Mouse (Mus musculus) adrenal gland, postnatal 36 days (tissue): ENCODE data around the gene Acrbp. TPM values are rescaled to one million over a fixed set of nuclear protein-coding genes. Genes with fewer than 3 reads are reported as not detected.

ENCODE experiments used
- DNase-seq, 2 experiments: peaks; one replicate each; pipeline ENCODE4 v3.0.0; 2021; ENCODE audit warnings: mixed read lengths in 1 of 2
- total RNA-seq, 2 experiments: library from RNA; stranded (reverse); gene quantifications; 2 replicates each; pipeline ENCODE4 v1.2.3; 2021

Gene Acrbp
- total RNA-seq, 2 experiments from 2014 or later = 6.9 to 7.1 TPM

DNA sequence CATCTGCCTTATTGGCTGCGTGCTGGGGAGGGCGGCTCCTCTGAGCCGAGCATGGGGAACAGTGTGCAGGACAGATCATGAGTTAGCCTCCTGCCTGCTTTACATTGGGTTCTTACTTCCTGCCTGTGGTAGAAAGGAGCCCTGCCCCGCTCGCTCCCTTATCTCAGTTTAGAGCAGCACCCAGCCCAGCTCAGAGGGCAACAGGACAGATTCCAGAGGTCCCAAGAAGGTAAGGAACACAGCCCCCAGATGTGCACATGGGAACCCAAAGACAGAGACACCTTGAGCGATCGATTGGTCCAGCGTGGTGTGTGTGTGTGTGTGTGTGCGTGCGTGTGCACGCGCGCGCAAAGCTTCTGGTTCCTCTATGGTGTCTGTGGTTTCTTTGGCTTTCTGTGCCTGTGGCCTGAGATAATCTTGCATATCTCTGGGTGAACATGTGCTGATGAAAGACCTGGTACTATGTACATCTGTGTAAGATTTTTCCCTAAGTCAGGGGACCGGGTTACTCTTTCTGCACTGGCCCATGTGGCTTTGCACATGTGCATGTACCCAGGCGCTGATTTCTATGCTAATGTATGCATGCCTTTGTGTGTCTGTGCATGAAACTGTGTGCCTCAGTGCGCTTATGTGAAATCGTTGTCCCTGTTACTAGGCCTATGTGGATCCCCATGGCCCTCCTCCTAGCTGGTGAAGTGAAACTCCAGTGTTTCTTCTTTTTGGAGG, 21.8 kb downstream of the Acrbp start:
- DNase-seq = no peak

DNA sequence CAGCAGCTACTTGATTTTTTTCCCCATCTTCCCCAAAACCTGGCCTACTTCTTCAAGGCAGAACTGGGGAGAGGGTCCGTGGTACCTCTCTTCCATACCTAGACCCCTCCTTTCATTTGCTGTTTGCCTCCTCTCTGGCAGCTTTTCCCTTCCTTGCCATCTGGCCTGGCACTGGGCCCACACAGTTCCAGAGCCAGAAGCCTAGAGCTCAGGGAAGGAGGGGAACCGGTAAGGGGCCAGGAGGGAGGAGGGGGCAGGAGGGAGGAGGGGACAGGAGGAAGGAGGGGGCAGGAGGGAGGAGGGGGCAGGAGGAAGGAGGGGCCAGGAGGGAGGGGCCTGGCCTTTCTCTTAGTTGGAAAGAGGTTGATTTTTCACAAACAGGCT, 22.4 kb downstream of the Acrbp start:
- peak; percentile 37 to 67 for DNase-seq

- no peak for DNase-seq
These were observed 24.3 kb downstream of the Acrbp start for GRCm38 (mm10) chr6:125073825-125074224.

DNA sequence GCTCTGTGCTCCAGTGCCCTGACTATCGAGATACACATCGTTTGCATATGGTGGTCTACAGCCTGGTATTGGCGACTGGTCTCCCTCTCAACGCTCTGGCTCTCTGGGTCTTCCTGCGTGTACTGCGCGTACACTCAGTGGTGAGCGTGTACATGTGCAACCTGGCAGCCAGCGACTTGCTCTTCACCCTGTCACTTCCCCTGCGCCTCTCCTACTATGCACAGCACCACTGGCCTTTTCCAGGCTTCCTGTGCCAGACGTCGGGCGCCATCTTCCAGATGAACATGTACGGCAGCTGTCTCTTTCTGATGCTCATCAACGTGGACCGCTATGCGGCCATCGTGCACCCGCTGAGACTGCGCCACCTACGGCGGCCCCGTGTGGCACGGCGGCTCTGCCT, 31.9 kb downstream of the Acrbp start:
- no peak for DNase-seq

- DNase-seq = peak; percentile 92 to 94
These were observed 32.5 kb downstream of the Acrbp start for GRCm38 (mm10) chr6:125081797-125082560.

GRCm38 (mm10) chr6:125082801-125083386, 33.4 kb downstream of the Acrbp start:
- no peak for DNase-seq

DNA sequence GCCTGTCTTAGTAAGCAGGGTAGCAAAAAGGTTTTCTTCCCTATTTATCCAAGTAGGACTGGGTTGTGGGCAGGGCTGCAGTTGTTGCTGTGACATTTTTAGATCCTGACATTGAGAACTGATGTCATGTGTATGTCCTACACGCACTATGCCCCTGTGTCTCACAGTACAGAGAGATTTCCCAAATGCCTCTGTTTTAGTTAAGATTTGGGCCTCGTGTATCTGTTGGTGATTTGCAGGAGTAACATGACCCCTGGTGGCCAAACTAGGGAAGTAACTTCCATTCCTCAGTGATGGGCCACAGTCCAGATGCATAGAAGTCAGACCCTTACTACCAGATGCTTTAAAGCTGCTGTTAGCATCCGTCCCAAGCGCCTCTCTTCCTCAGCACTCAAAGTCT, 34.9 kb downstream of the Acrbp start:
- DNase-seq = peak; percentile 48 to 72

DNA sequence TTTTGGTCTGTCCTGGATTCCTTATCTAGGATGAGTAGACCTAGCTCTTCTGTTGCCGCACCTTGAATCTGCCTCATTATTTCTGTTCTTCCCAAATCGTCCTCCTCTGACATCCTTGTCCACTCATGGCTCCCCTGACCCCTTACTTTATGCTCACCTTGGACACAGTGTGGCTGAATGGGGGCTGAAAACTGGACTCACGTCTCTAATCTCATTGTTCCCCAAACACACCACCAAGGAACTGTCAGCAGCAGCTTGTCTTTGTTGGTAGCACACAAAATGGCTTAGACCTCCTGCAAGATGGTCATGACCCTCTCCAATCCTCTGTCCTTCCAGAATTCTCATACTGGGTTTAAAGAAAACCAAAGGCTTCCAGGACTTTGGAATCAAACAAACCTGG, 38.4 kb downstream of the Acrbp start:
- no peak for DNase-seq

GRCm38 (mm10) chr6:125088561-125089321, 39.3 kb downstream of the Acrbp start:
- DNase-seq = peak; percentile 83 to 91

- DNase-seq = peak; percentile 87 to 90
These were observed 40.2 kb downstream of the Acrbp start for GRCm38 (mm10) chr6:125089521-125090321.

DNA sequence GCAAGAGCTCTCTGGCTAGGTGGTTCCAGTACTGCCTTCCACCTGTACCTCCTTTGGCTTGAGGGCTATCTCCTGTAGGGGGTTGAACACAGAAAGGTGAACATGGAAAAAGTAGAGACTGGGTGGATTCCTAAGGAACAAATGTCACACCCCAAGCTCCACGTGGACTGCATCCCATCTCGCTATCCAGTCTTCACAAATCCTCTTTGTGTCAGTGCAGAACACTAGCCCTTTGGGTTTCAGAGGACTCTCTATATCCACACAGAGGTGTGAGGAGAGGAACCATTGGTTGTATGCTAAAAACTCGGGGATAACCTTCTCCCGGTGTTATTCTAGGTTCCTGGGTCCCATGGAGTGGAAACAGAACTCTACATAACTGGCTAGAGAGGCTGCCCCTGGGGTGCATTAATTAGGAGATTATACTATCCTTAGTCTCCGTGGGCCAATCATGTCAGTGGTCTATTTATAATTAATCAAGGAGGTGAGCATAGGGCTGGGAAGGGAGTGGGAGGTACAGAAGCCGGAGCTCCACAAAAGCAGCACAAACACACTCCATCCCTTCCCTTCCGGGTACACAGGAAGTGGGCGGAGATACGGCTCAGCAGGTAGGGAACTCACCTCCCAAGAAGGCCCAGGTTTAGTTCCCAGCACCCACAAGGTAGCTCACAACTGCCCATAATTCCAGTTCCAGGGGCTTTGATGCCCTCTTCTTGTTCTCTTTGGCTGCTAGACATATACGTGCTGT, 41.0 kb downstream of the Acrbp start:
- DNase-seq = no peak

DNA sequence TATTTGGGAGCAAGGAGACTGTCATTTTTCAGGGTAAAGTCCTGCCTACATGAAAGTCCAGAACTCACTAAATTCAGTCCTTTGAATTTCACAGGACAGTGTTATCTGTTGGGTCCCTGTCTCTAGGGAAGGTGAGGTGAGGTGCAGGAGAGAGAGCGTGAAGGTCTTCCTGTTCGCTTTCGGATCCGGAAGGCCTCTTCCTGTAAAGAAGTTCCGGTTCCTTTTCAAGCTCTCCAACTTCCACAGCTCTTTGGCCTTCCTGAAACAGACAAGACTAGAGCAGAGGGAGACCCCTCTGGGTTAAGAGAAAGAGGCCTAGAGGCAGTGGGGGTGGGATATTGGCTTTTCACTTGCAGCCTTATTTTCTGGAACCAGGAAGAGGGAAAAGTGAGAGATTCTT, 42.9 kb downstream of the Acrbp start:
- no peak for DNase-seq

DNA sequence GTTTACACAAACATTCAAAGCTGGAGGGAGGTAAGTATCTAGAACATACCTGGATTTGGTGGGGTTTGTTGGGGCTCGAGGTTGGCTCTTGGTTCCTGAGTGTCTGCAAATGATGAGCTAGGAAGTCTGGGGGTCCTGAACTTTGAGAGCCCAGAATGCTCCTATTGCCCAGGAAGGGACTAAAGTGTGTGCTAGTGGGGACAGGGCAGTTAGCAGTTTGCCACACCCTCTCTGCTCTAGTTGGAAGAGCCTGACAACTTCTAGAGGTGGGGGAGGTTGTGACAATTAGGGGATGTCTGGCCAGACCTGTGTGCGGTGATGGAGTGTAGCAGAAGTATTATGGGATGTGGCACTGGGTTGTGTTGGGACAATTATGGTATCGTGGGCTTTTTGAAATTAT, 45.4 kb downstream of the Acrbp start:
- DNase-seq = no peak

- DNase-seq = peak; percentile 96 to 99
These were observed 46.1 kb downstream of the Acrbp start, which contains the start of gene Chd4 for GRCm38 (mm10) chr6:125095391-125096278. Gene Chd4 (plus strand): TSS chr6:125095981.

DNA sequence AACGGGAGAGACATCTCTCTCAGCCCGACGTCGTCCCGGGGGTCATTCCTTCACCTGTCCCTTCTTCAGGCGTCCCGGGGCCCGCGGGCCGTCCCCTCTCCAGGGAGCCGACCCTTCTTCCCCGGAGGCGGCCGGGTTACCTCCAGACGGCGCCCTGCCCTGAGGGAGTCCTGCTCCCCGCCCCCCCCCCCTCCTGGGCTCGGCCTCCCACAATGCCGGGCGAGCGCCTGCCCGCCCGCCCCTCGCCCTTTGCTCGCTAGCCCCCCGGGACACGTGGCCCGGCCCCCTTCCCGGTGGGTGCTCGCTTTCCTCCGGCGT, 46.7 kb downstream of the Acrbp start:
- DNase-seq = no peak

DNA sequence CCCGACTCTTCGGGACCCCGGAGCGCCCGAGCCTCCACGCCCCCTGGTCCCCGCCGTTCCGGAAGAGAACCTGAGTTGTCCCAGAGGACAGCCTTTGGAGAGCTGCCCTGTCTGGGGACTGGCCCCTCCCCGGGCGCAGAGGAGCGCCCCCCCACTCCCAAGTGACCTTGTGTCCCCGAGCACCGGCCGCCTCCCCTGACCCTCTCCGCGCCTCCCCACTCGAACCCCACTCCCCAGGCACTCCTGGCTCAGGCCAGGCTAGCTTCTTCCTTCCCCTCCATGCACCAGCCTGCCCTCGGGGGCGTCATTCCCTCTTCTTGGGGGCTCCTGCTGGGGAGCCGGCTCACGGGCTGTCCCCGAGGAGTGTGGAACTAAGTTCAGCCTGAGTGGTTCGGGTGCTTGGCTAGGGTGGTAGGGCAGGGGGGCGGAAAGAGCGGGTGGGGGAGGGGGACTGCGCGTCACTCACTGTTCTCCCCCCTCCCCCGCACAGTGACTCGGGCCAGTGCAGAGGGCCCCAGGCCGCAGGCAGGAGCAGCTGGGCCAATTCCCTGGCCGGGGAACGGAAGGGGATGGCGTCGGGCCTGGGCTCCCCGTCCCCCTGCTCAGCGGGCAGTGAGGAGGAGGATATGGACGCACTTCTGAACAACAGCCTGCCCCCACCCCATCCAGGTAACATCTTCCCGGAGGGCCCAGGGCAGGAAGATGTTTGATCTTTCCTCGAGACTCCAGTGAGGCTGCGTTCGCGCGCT, 47.3 kb downstream of the Acrbp start:
- peak; percentile 74 to 82 for DNase-seq

GRCm38 (mm10) chr6:125097346-125097689, 47.8 kb downstream of the Acrbp start:
- peak in 1 of 2 experiments; percentile 26 for DNase-seq

DNA sequence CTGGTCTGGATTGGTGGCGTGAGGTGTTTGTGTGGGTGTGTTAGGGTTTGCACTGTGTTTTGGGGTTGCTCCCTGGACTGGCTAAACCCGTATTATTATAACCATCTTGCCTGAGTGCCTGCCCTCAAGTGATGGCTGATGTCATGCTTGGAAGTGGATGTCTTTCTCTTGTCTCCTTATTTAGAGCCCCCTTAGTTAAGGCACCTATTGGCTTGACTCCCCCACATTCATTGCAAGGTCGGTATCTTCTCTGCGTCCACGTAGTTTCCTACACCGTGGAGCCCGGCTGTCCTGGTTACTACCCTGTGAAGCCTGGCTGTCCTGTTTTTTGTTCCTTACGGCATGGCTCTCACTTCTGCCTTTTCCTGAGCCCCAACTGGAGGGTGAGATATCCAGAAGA, 48.5 kb downstream of the Acrbp start:
- DNase-seq = no peak

DNA sequence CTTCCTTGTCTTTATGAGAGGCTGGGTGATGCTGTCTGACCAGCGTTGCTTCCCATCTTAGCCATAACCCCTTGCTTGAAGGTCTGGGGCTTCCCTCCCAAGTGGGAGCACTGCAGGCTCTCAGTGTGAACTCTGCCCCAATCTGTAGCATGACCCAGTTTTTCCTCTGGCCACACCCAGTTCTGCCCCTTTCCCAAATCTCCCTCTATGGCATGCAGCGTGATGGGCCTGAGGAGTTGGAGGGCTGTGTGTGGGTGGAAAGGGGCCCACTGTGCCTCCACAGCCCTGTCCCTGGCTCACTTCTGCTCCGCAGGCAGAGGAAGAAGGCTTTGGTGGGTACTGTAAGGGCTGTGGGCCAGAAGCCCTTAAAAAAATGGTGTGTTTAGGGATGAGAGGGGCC, 49.0 kb downstream of the Acrbp start:
- DNase-seq = no peak
